Mouse (Mus musculus): ENCODE data around the gene Ccm2l. TPM values are rescaled to one million over a fixed set of nuclear protein-coding genes. Genes with fewer than 3 reads are reported as not detected.
A peak's percentile ranks its signal among the peaks of the same experiment; 100 is the strongest.

Gene Ccm2l
- polyA plus RNA-seq, 1 experiment from 2014 or later = 2.4 TPM

DNA sequence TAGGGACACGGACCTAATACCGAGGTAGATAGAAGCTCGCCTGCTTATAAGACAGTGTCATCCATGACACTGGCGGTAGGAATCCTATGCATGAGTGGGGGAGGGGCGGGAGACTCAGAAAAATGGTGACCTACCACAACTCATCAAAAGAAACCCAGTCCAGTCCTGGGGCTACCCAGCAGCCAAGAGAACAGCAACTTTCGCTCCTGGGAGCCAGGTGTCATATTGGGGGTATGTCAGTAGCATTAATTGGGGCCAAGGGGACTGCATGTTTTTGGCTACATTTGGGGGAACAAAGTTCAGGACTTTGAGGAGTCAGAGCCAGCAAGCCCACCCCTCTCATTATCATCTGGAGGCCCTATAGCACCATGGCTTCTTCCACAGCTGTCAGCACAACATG, 14.7 kb upstream of the Ccm2l start:
- Histone ChIP-seq H3K4me2 (replicated peaks; ENCODE audit: low read depth, low read length) (no peak overlapping the region), H3K9ac (replicated peaks; ENCODE audit: low read length) (no peak overlapping the region), H3K4me3 (ENCODE audit: low read length) (no peak overlapping the region), H3K27me3 (ENCODE audit: insufficient read depth, low read length) (peaks cover 20% of the 10 kb centered on the region), H3K36me3 (ENCODE audit: insufficient read depth, low read length) (no peaks in the 10 kb centered on the region), H3K27ac (ENCODE audit: low read length) (no peak overlapping the region), H3K9me3 (ENCODE audit: low read length) (no peaks in the 10 kb centered on the region), H3K4me1 (ENCODE audit: insufficient read depth, low read length) (no peaks in the 10 kb centered on the region)
- WGBS = 82% methylated on average over 6 of the region's 6 CpGs
- no peak for ATAC-seq (ENCODE audit: low FRiP score, low TSS enrichment)

DNA sequence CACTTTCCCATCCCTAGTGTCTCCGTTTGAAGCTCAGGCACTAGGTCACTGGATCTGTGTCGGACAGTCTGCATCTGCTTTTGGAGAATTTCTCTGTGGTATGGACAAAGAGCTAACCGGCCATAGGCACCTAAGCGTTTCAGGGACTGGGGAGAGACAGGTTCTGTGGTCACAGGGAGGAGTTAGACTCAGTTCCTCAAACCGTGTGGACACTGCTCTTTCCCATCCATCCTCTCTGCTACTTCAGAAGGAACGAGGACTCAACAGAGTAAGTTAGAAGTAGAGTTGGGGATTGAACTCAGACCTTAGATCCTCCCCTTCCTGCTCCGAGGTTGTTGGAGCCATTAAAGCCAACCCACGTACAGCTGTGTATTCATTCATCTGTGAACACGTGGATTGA, 14.2 kb upstream of the Ccm2l start:
- no peak for ATAC-seq (ENCODE audit: low FRiP score, low TSS enrichment)
- H3K4me2 ChIP-seq (replicated peaks; ENCODE audit: low read depth, low read length) = no peak overlapping the region
- no peak overlapping the region for H3K9ac ChIP-seq (replicated peaks; ENCODE audit: low read length)
- H3K4me3 ChIP-seq (ENCODE audit: low read length) = no peak overlapping the region
- H3K4me1 ChIP-seq (ENCODE audit: insufficient read depth, low read length) = no peaks in the 10 kb centered on the region
- 74% methylated on average over 9 of the region's 9 CpGs for WGBS
- peaks cover 20% of the 10 kb centered on the region for H3K27me3 ChIP-seq (ENCODE audit: insufficient read depth, low read length)
- no peak overlapping the region for H3K27ac ChIP-seq (ENCODE audit: low read length)
- H3K36me3 ChIP-seq (ENCODE audit: insufficient read depth, low read length) = no peaks in the 10 kb centered on the region
- H3K9me3 ChIP-seq (ENCODE audit: low read length) = no peaks in the 10 kb centered on the region

DNA sequence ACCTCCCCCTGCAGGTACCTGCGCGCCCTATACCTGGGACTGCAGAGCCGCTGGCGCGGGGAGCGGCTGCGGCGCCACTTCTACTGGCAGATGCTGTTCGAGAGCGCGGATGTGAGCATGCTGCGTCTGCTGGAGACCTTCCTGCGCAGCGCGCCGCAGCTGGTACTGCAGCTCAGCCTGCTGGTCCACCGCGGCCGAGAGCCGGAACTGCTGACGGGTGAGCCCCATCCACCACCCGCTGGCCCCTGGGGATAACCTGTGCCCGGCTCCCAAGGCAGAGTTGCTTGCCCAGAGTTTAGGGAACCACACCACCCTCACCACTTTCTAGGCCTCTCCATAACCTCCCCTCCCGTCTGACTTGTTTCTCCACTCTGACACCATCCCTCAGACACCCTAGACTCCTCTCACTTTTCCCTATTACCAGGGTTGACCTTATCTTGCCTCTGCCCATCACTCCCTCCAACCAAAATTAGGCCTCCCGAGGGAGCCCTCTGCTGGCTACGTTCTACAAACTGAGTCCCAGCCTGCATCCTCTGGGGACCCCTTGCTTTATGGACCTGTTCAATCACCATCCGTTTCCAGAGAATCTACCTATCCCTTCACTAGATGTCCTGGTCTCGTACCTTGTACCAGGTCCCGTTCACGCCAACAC, 12.9 kb upstream of the Ccm2l start:
- H3K4me2 ChIP-seq (replicated peaks; ENCODE audit: low read depth, low read length) = 0 out of 2 replicates have a peak overlapping the region, but pooled peaks have one; percentile 3
- H3K27me3 ChIP-seq (ENCODE audit: insufficient read depth, low read length) = peaks cover 20% of the 10 kb centered on the region
- no peaks in the 10 kb centered on the region for H3K4me1 ChIP-seq (ENCODE audit: insufficient read depth, low read length)
- no peak overlapping the region; the same call in 1 of the 2 replicates for H3K4me3 ChIP-seq (ENCODE audit: low read length)
- no peak overlapping the region for H3K27ac ChIP-seq (ENCODE audit: low read length)
- ATAC-seq (ENCODE audit: low FRiP score, low TSS enrichment) = no peak
- no peak overlapping the region for H3K9ac ChIP-seq (replicated peaks; ENCODE audit: low read length)
- H3K9me3 ChIP-seq (ENCODE audit: low read length) = no peaks in the 10 kb centered on the region
- WGBS = 7% methylated on average over 30 of the region's 30 CpGs
- H3K36me3 ChIP-seq (ENCODE audit: insufficient read depth, low read length) = no peaks in the 10 kb centered on the region

DNA sequence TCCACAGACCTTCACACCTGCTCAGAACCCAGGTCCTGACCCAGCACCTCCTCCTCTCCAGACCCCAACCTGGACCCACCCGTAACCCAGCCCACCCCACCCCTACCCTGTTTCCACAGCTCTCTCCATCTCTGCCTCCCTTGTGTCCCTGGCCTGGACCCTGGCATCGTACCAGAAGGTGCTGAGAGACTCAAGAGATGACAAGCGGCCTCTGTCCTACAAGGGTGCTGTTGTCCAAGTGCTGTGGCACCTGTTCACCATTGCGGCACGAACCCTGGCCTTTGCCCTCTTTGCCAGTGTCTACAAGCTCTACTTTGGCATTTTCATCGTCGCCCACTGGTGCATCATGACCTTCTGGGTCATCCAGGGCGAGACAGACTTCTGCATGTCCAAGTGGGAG, 11.9 kb upstream of the Ccm2l start:
- H3K36me3 ChIP-seq (ENCODE audit: insufficient read depth, low read length) = no peaks in the 10 kb centered on the region
- no peaks in the 10 kb centered on the region for H3K4me1 ChIP-seq (ENCODE audit: insufficient read depth, low read length)
- no peak overlapping the region for H3K9ac ChIP-seq (replicated peaks; ENCODE audit: low read length)
- H3K9me3 ChIP-seq (ENCODE audit: low read length) = no peaks in the 10 kb centered on the region
- 91% methylated on average over 8 of the region's 8 CpGs for WGBS
- H3K27ac ChIP-seq (ENCODE audit: low read length) = no peak overlapping the region
- no peak overlapping the region for H3K4me2 ChIP-seq (replicated peaks; ENCODE audit: low read depth, low read length)
- ATAC-seq (ENCODE audit: low FRiP score, low TSS enrichment) = no peak
- peaks cover 20% of the 10 kb centered on the region for H3K27me3 ChIP-seq (ENCODE audit: insufficient read depth, low read length)
- no peak overlapping the region for H3K4me3 ChIP-seq (ENCODE audit: low read length)

DNA sequence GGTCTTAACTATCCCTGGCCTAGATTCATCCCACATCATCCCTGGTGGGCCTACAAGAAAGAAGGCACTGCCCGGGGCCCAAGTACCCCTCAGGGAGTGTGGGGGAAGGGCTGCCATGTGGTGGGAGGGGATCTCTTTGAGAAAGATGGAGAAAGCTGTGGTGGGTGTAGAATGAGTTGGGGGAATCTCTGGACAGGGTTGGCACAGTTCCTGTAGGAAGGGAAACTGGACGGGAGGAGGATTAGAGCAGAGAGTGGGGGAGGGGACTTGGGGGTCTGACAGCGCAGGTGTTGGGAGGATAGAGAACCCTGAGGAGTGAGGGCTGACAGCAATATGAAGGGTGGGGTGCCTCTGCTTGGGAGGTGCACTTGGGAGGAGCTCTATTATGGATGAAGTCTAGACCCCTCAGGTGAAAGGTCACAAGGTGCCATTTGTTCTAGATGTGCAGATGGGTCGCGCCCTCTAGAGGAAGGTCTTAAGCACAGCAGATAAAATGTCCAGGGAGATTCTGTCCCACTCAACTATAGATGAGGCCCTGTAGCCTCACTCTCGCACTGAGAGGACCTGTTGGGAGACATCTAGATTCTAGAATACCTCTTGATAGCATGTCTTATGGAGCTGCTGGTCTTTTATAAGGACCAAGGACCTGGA, 10.4 kb upstream of the Ccm2l start:
- Histone ChIP-seq H3K4me3 (ENCODE audit: low read length) (no peak overlapping the region), H3K27me3 (ENCODE audit: insufficient read depth, low read length) (peaks cover 20% of the 10 kb centered on the region), H3K27ac (ENCODE audit: low read length) (no peak overlapping the region), H3K9me3 (ENCODE audit: low read length) (no peaks in the 10 kb centered on the region), H3K9ac (replicated peaks; ENCODE audit: low read length) (no peak overlapping the region), H3K4me1 (ENCODE audit: insufficient read depth, low read length) (no peaks in the 10 kb centered on the region), H3K4me2 (replicated peaks; ENCODE audit: low read depth, low read length) (no peak overlapping the region), H3K36me3 (ENCODE audit: insufficient read depth, low read length) (no peaks in the 10 kb centered on the region)
- WGBS = 60% methylated on average over 6 of the region's 6 CpGs
- ATAC-seq (ENCODE audit: low FRiP score, low TSS enrichment) = no peak

DNA sequence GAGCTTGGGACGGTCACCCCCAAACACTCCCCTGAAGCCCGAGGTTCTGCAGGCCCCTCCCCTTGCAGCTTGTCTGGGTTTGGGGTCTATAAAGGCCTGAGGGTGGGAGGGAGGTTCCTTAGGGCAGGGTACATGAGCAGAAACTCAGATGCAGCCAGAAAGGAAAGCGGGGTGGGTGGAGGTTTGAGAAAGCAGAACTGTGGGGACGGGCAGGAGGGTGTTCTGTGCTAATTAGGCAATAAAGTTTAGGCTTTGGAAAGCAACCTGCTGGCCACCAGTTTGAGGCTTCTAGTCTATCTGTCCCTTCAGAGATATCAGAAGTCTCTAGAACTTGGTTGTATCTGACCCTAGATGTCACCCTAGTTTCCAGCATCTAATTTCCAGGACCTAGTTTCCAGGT, 7.4 kb upstream of the Ccm2l start:
- Histone ChIP-seq H3K4me3 (ENCODE audit: low read length) (no peak overlapping the region), H3K27me3 (ENCODE audit: insufficient read depth, low read length) (peaks cover 3% of the 10 kb centered on the region; the same call in 1 of the 2 replicates), H3K4me2 (replicated peaks; ENCODE audit: low read depth, low read length) (no peak overlapping the region), H3K4me1 (ENCODE audit: insufficient read depth, low read length) (no peaks in the 10 kb centered on the region), H3K9me3 (ENCODE audit: low read length) (no peaks in the 10 kb centered on the region), H3K27ac (ENCODE audit: low read length) (no peak overlapping the region), H3K36me3 (ENCODE audit: insufficient read depth, low read length) (no peaks in the 10 kb centered on the region), H3K9ac (replicated peaks; ENCODE audit: low read length) (no peak overlapping the region)
- ATAC-seq (ENCODE audit: low FRiP score, low TSS enrichment) = no peak
- 56% methylated on average over 4 of the region's 4 CpGs for WGBS

DNA sequence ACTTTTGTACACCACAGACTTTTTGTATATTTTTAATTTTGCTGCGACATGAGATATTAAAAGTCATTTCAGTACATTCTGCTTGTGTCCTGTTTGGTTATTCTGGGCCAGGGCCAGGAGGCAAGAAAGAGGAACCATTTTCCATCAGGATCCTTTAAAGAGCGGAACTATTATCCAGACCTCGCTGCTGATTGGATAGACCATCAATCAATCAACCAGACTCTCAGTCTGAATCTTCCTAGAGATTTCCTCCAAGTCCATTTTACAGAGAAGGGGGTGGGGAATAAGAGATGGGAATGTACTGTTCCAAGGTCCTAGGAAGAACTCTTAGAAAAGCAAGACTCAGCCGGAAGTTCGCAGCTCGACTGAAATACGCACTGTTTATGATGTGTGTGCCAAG, 5.5 kb upstream of the Ccm2l start:
- ATAC-seq (ENCODE audit: low FRiP score, low TSS enrichment) = no peak
- H3K27me3 ChIP-seq (ENCODE audit: insufficient read depth, low read length) = no peaks in the 10 kb centered on the region
- WGBS = 75% methylated on average over 7 of the region's 7 CpGs
- H3K9ac ChIP-seq (replicated peaks; ENCODE audit: low read length) = no peak overlapping the region
- H3K4me1 ChIP-seq (ENCODE audit: insufficient read depth, low read length) = no peaks in the 10 kb centered on the region
- no peak overlapping the region for H3K4me3 ChIP-seq (ENCODE audit: low read length)
- no peak overlapping the region for H3K4me2 ChIP-seq (replicated peaks; ENCODE audit: low read depth, low read length)
- no peak overlapping the region for H3K27ac ChIP-seq (ENCODE audit: low read length)
- no peaks in the 10 kb centered on the region for H3K9me3 ChIP-seq (ENCODE audit: low read length)
- H3K36me3 ChIP-seq (ENCODE audit: insufficient read depth, low read length) = no peaks in the 10 kb centered on the region

DNA sequence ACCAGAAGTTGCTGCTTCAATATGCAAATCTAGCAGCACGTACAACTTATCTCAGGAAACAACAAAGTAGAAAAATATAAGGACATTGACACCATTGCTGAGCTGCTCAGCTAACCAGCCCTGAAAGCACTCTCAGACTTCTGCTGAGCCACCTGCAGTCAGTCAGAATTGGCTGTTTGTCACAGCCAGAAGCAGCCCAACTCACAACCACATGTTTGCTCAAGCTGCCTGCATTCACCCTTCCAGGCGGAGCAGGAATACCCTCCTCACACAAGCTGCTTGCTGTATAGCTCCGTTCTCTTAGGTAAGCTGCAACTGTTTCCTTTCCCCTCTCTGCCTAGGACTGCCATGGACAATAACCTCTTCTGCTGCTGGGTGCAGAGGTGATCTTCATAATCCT, 2.4 kb upstream of the Ccm2l start:
- H3K36me3 ChIP-seq (ENCODE audit: insufficient read depth, low read length) = no peaks in the 10 kb centered on the region
- 52% methylated on average over 3 of the region's 3 CpGs for WGBS
- H3K4me2 ChIP-seq (replicated peaks; ENCODE audit: low read depth, low read length) = no peak overlapping the region
- ATAC-seq (ENCODE audit: low FRiP score, low TSS enrichment) = no peak
- H3K4me1 ChIP-seq (ENCODE audit: insufficient read depth, low read length) = no peaks in the 10 kb centered on the region
- H3K4me3 ChIP-seq (ENCODE audit: low read length) = no peak overlapping the region
- H3K27me3 ChIP-seq (ENCODE audit: insufficient read depth, low read length) = peaks cover 9% of the 10 kb centered on the region
- no peaks in the 10 kb centered on the region for H3K9me3 ChIP-seq (ENCODE audit: low read length)
- H3K9ac ChIP-seq (replicated peaks; ENCODE audit: low read length) = no peak overlapping the region
- no peak overlapping the region for H3K27ac ChIP-seq (ENCODE audit: low read length)

DNA sequence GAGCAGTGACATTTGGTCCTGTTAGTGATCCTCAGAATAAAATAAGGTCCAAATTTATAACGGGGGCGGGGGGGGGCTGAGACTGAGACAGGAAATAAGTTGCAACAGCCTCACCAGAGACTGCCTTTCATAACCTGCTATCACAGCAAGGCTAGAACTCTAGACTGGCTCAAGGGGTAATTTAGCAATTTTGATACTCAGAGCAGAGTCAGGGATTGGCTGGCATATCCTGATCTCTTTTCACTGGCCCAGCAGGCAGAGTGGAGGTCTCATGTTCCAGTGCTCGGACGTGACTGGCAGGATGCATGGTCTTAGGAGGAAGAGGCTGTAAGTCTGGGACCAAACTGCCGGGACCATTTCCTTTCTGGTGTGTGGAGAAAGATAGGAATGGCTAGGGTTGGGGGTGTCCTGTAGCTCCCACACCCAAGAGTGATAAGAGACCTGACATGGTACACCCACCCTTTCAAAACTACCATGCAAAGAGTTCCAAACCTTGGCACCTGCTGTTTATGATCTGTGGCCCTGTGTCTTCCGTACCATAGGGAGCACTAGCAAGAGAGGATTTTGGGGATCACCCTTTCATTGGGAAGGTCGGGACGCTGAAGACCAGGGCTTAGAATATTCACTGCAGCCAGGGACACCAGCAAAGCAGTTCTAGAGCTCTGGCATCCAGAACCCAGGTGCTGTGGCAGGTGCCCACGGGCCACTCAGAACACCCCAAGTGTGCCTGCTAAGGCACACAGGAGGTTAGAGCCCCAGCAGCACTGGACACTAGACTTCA, 1.4 kb upstream of the Ccm2l start:
- Histone ChIP-seq H3K4me1 (ENCODE audit: insufficient read depth, low read length) (no peaks in the 10 kb centered on the region), H3K4me3 (ENCODE audit: low read length) (no peak overlapping the region), H3K4me2 (replicated peaks; ENCODE audit: low read depth, low read length) (no peak overlapping the region), H3K27me3 (ENCODE audit: insufficient read depth, low read length) (peaks cover 16% of the 10 kb centered on the region), H3K9me3 (ENCODE audit: low read length) (no peaks in the 10 kb centered on the region), H3K9ac (replicated peaks; ENCODE audit: low read length) (no peak overlapping the region), H3K36me3 (ENCODE audit: insufficient read depth, low read length) (no peaks in the 10 kb centered on the region), H3K27ac (ENCODE audit: low read length) (no peak overlapping the region)
- 60% methylated on average over 9 of the region's 9 CpGs for WGBS
- no peak for ATAC-seq (ENCODE audit: low FRiP score, low TSS enrichment)

DNA sequence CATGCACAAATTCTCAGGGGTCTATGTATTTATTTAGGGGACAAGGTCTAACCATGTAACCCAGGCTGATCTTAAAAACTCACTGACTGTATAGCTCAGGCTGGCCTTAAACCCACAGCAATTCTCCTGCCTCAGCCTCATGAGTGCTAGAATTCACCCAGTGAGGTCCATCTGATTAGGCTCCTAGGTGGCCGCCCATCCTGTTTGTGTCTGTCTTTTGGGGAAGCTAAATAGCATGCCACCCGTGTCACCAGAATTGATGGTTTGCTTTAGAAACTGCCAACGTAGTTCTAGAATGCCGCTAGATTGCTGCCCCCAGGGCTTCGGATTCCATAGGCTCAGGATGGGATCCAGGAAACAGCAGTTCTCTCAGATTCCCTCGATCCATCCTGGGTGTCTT, 1.2 kb downstream of the Ccm2l start:
- Histone ChIP-seq H3K4me2 (replicated peaks; ENCODE audit: low read depth, low read length) (peak overlapping the region; percentile 37), H3K36me3 (ENCODE audit: insufficient read depth, low read length) (no peaks in the 10 kb centered on the region), H3K9ac (replicated peaks; ENCODE audit: low read length) (no peak overlapping the region), H3K4me1 (ENCODE audit: insufficient read depth, low read length) (peaks cover 6% of the 10 kb centered on the region), H3K9me3 (ENCODE audit: low read length) (no peaks in the 10 kb centered on the region), H3K4me3 (ENCODE audit: low read length) (peak overlapping the region; percentile 19), H3K27me3 (ENCODE audit: insufficient read depth, low read length) (peaks cover 38% of the 10 kb centered on the region), H3K27ac (ENCODE audit: low read length) (no peak overlapping the region)
- ATAC-seq (ENCODE audit: low FRiP score, low TSS enrichment) = no peak
- 43% methylated on average over 6 of the region's 6 CpGs for WGBS
